Mouse (Mus musculus) limb, embryonic 12.5 days (tissue): ENCODE measurements around the gene Gm49387. TPM values are rescaled to one million over a fixed set of nuclear protein-coding genes. Genes with fewer than 3 reads are reported as not detected.

Source experiments
- ATAC-seq: fragments of 200-750 bp; cut with Nextera tagmentation; 2 replicates; pipeline ENCODE4 v1.8.0; 2017; ENCODE audit warnings: low read depth, moderate TSS enrichment; ENCODE audit not compliant: insufficient number of reproducible peaks, insufficient read depth, low FRiP score, low TSS enrichment
- H3K27ac ChIP-seq: fragments of 300-500 bp; sonication (generic); 2 replicates; pipeline ENCODE4 v1.5.1; 2016; ENCODE audit warnings: mild to moderate bottlenecking, moderate library complexity
- H3K27me3 ChIP-seq: fragments of 300-500 bp; sonication (generic); 2 replicates; pipeline ENCODE4 v1.6.1; 2016; ENCODE audit warnings: mild to moderate bottlenecking, moderate library complexity
- H3K36me3 ChIP-seq: fragments of 300-500 bp; sonication (generic); 2 replicates; pipeline ENCODE4 v1.6.1; 2016; ENCODE audit warnings: mild to moderate bottlenecking, moderate library complexity
- H3K4me1 ChIP-seq: fragments of 300-500 bp; sonication (generic); replicated peaks from 2 replicates; pipeline ENCODE4 v1.6.1; 2016
- H3K4me2 ChIP-seq: fragments of 300-500 bp; sonication (generic); 2 replicates; pipeline ENCODE4 v1.6.1; 2016; ENCODE audit warnings: mild to moderate bottlenecking, moderate library complexity
- H3K4me3 ChIP-seq: fragments of 300-500 bp; sonication (generic); replicated peaks from 2 replicates; pipeline ENCODE4 v1.5.1; 2016; ENCODE audit warnings: mild to moderate bottlenecking
- H3K9ac ChIP-seq: fragments of 300-500 bp; sonication (generic); replicated peaks from 2 replicates; pipeline ENCODE4 v1.6.1; 2016; ENCODE audit warnings: mild to moderate bottlenecking, moderate library complexity
- H3K9me3 ChIP-seq: fragments of 300-500 bp; sonication (generic); 2 replicates; pipeline ENCODE4 v1.6.1; 2016; ENCODE audit warnings: mild to moderate bottlenecking, moderate library complexity
- WGBS: fragments of 180-500 bp; shearing (Covaris S2); methylation state at CpG from one replicate; pipeline ENCODE4 v1.1.7; 2016; 5-methylcytosine and 5-hydroxymethylcytosine counted together
- polyA plus RNA-seq: library from polyadenylated mRNA; unstranded; fragments of >200 nt; fragmentation: Nextera tagmentation; extraction: Ambion mirVana; gene quantifications from 2 replicates; pipeline ENCODE4 v1.2.1, GENCODE M21; 2016

Gm49387 gene
- polyA plus RNA-seq, 1 experiment from 2014 or later, result not detected

- Histone ChIP-seq H3K4me2 (no peak overlapping the region), H3K4me1 (no peaks in the 10 kb centered on the region), H3K36me3 (peaks cover 56% of the 10 kb centered on the region), H3K27me3 (no peaks in the 10 kb centered on the region), H3K4me3 (no peak overlapping the region), H3K9me3 (peaks cover 17% of the 10 kb centered on the region; the same call in 1 of the 2 replicates), H3K27ac (no peak overlapping the region), H3K9ac (no peak overlapping the region)
- ATAC-seq, result no peak
- WGBS, result 90% methylated on average over 3 of the region's 3 CpGs
Measured at GRCm38 (mm10) chr14:31510322-31510721, 130.4 kb downstream of the Gm49387 start.

GRCm38 (mm10) chr14:31509911-31510310 is 130.8 kb downstream of the Gm49387 start:
- WGBS, result 93% methylated on average over 2 of the region's 2 CpGs
- ATAC-seq, result no peak

DNA sequence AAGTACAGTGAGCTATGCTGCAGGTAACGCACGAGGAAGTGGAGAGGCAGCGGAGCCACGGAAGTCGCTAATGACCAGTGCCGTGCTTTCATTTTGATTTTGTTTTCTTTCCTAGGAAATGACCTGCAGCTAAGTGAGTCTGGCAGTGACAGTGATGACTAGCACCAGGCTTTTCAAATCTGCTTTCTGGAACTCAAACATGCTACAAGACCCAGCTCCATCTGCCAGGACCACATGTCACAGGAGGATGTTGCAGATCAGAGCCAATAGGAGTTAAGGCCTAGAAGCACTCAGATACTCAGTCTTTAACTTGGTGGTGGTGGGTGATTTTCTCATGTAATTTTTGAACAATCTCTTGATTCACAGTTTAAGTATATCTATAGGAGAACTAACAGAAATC is 134.2 kb downstream of the Gm49387 start:
- no peak overlapping the region for H3K4me2 ChIP-seq
- H3K27me3 ChIP-seq, result no peaks in the 10 kb centered on the region
- H3K9ac ChIP-seq, result no peak overlapping the region
- H3K36me3 ChIP-seq, result peaks cover 91% of the 10 kb centered on the region
- H3K27ac ChIP-seq, result no peak overlapping the region
- H3K4me3 ChIP-seq, result no peak overlapping the region
- WGBS, result 94% methylated on average over 6 of the region's 6 CpGs
- H3K9me3 ChIP-seq, result no peaks in the 10 kb centered on the region
- no peak for ATAC-seq
- H3K4me1 ChIP-seq, result no peaks in the 10 kb centered on the region

More at GRCm38 (mm10) chr14:31509911-31510310, 130.8 kb downstream of the Gm49387 start:
- no peaks in the 10 kb centered on the region for H3K4me1 ChIP-seq
- H3K27ac ChIP-seq, result no peak overlapping the region
- H3K9me3 ChIP-seq, result peaks cover 13% of the 10 kb centered on the region; the same call in 1 of the 2 replicates
- H3K27me3 ChIP-seq, result no peaks in the 10 kb centered on the region
- no peak overlapping the region for H3K4me2 ChIP-seq
- peaks cover 60% of the 10 kb centered on the region for H3K36me3 ChIP-seq
- H3K9ac ChIP-seq, result no peak overlapping the region
- H3K4me3 ChIP-seq, result no peak overlapping the region

GRCm38 (mm10) chr14:31503406-31503805 is 137.3 kb downstream of the Gm49387 start:
- Histone ChIP-seq H3K9me3 (no peaks in the 10 kb centered on the region), H3K4me2 (no peak overlapping the region), H3K4me1 (no peaks in the 10 kb centered on the region), H3K27me3 (no peaks in the 10 kb centered on the region), H3K9ac (no peak overlapping the region), H3K36me3 (peaks cover 97% of the 10 kb centered on the region), H3K4me3 (no peak overlapping the region), H3K27ac (no peak overlapping the region)
- WGBS, result 95% methylated on average over 13 of the region's 13 CpGs
- ATAC-seq, result no peak

Other genes with a start within 250 kb of the Gm49387 start
- 41.9 and 47.4 TPM in 2 replicates for gene Sh3bp5, start 204.8 kb downstream of the Gm49387 start, polyA plus RNA-seq
- 29.4 and 30.1 TPM in 2 replicates for gene Eaf1, start 146.5 kb downstream of the Gm49387 start, polyA plus RNA-seq
- gene Mettl6, start 145.8 kb downstream of the Gm49387 start, polyA plus RNA-seq, result 85.1 and 89.2 TPM in 2 replicates
- 1.2 and 2.0 TPM in 2 replicates for gene Colq, start 49.5 kb downstream of the Gm49387 start, polyA plus RNA-seq
- gene Btd, start 150 bp upstream of the Gm49387 start, polyA plus RNA-seq, result 23.2 and 25.5 TPM in 2 replicates
- 10.6 and 13.3 TPM in 2 replicates for gene Hacl1, start 408 bp upstream of the Gm49387 start, polyA plus RNA-seq
- gene Ankrd28, start 189.8 kb upstream of the Gm49387 start, polyA plus RNA-seq, result 9.7 and 12.1 TPM in 2 replicates